Mouse (Mus musculus): ENCODE results near the gene Zc3h10.
A peak's percentile ranks its signal among the peaks of the same experiment; 100 is the strongest.
"Not testable (repeated sequence)": the region's sequence is repeated elsewhere in the genome, so short reads cannot be mapped to it uniquely, and the experiment has no call there.

Zc3h10 gene

DNA sequence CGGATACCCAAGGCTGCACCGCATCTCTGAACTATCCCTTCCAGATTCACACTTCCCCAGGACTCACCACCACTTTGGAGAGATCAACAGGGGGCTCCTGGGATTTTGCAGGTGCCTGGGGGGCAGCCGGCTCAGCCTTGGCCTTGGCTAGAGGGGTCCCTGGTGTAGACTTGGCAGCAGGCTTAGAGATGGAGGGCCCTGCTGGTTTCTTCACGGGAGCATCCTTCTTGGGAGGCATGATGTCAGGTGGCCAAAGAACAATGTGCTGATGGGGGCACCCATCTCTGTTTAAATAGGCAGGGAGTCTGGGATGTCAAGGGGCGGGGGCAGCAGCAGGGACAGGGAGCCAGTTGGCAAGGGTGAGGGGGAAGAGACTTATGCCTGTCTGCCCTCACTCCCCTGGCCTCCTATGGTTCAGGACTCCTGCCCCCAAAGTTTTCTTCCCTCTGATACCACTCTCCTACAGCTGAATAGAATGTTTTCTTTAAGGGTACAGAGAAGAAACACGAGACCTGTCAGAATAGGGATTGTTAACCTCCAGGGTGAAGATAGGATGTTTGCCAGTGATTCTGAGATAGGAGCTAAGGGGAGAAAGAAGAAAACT, 50.3 kb downstream of the Zc3h10 start:
- no peak for DNase-seq (ENCODE audit: extremely low spot score, low read depth, low spot score)

- no peak for DNase-seq (ENCODE audit: extremely low spot score, low read depth, low spot score)
Measured at GRCm38 (mm10) chr10:128496509-128497077, 51.0 kb downstream of the Zc3h10 start.

GRCm38 (mm10) chr10:128495903-128496302, 51.7 kb downstream of the Zc3h10 start:
- DNase-seq (ENCODE audit: extremely low spot score, low read depth, low spot score): no peak

DNA sequence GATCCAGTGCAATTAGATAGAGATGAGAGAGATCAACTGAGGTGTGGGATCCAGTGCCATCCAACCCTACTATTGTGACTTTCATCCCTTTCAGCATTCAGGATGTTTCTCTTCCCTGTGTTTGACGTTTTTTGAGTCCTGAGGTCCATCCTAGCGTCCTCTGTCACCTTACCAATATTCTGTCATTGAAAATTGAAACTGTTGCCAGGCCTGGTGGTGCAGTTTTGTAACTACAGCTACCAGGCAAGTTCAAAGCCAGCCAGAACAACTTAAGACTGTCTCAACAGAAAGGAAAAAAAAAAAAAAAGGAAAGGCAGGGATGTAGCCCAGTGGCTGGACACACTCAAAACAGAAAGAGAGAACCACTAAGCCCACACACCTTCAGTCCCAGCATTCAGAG, 52.3 kb downstream of the Zc3h10 start:
- DNase-seq (ENCODE audit: extremely low spot score, low read depth, low spot score): no peak

DNA sequence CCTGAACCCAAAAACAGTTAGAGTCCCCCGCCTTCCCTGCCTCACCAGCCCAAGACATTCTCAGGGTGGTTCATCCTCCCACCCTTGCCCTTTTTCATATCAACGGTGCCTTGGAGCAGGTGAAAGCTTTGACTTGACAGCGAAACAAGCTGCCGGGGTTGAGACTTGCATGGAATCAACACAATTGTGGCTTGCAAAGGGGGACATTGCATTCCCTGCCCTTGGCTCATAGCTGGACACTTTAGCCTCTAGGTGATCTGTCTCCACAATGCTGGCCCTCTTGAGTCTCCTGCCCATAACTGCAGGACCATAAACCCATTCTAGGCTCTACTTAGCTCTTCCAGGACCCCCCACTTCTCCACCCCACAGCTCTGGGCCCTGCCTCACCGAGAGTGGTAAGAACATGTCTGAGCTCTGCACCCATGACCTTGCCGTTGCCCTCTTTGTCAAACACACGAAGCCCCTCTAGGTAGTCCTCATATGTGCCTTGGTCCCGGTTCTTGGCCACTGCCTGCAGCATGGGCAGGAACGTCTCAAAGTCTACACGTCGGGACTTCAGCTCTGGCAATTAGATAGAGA, 52.8 kb downstream of the Zc3h10 start:
- no peak for DNase-seq (ENCODE audit: extremely low spot score, low read depth, low spot score)

DNA sequence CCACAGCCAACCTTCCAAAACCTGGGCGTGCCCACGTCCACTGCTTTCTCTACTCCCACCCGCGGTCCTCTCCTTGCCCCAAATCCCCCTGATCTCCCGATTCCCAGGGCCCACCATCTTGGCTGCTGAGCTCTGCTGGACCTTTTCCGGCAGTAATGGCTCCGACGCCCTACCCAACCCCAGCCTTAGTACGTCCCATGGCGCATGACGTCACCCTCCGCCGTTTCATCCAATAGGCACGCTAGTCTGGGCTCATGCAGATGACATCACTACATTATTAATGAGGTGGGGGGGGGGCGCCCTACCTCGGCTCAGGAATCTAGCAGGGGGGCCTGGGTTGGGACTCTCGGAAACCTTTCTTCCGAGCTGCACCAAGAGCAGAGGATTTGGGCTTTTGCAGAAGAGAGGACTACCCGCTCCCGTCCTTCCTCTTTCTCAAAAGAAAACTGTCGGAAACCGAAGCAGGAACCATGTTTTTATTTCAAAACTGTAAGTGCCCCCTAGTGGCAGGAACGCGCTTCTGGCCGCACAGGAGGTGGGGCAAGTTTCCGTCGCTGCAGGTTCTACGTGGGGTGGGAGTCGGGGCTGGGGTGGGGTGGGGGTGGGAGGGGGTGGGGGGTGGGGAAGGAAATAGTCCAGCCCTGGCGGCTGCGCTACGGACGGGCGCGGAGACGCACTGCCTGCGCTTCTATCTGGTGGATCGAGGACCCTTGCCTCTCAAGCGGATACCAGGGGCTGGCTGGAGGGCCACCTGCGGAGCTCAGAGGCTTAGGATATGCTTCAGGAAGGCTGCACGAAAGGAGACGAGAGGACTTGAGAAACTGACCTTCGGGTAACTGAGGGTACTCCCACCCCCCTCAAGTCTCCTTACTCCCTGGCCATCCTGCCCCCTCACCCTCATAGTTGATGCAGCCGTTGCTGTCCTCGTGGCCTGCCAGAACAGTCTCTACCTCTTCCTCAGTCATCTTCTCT, 53.6 kb downstream of the Zc3h10 start, which contains the start of gene Myl6:
Gene Myl6, minus strand, starts transcription at position 451 of the 972 bp plus-strand sequence.
- peak; percentile 96 for DNase-seq (ENCODE audit: extremely low spot score, low read depth, low spot score)

- DNase-seq (ENCODE audit: extremely low spot score, low read depth, low spot score): no peak
Measured at GRCm38 (mm10) chr10:128493319-128493694, 54.3 kb downstream of the Zc3h10 start.

DNA sequence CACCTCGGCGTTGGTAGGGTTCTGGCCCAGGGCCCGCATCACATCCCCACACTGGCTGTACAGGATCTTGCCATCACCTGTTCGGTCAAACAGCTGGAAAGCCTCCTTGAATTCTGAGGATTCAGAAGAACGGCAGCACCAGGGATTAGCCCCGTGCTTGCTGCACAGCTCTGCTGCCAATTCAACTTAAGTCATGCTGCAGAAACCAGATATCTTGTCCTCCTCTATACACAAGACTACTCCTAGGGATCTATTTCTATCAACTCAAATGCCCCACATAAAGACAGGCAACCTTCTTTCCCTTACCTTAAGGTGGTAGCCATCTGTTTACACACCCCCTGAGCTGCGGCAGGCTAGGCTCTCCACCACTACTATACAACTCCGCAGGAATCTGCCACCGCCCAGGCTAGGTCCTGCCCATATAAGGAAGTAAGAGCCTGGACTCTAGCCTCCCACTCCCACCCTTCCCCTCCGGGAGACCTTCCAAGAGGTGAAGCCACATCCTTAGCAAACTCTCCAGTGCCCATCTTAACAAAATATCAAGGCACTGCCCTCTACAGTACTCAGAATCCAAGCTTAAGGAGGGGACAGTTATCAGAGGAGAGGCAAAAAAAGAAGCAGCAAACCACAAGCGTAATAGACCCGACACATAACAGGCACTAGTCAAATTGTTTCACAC, 54.8 kb downstream of the Zc3h10 start:
- DNase-seq (ENCODE audit: extremely low spot score, low read depth, low spot score): no peak

DNA sequence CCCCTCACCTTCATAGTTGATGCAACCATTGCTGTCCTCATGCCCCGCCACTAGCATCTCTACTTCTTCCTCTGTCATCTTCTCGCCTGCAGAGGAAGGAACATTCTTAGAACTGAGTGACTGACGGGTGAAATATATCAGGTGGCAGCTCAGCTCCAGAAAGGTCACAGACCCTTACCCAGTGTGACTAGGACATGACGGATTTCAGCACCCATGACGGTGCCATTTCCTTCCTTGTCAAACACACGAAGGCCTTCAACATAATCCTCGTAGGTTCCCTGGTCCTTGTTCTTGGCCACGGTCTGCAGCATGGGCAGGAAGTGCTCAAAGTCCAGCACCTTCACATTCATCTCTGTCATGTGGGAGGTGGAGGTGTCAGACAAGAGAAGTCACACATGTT, 55.5 kb downstream of the Zc3h10 start:
- DNase-seq (ENCODE audit: extremely low spot score, low read depth, low spot score): not testable (repeated sequence)
